Mouse (Mus musculus) testis, adult 10 weeks (tissue): ENCODE data around the gene Olfr1356. TPM values are rescaled to one million over a fixed set of nuclear protein-coding genes. Genes with fewer than 3 reads are reported as not detected.

Experiments
- polyA plus RNA-seq: library from polyadenylated mRNA; stranded (reverse); fragments of 350-450 nt; fragmentation: Illumina TruSeq; extraction: RNeasy Lipid Tissue Mini Kit (QIAGEN cat#74804); gene quantifications from one replicate; pipeline ENCODE4 v1.2.3, GENCODE M21; 2014; ENCODE audit warnings: low read depth, low replicate concordance

The Olfr1356 gene
- not detected for polyA plus RNA-seq

DNA sequence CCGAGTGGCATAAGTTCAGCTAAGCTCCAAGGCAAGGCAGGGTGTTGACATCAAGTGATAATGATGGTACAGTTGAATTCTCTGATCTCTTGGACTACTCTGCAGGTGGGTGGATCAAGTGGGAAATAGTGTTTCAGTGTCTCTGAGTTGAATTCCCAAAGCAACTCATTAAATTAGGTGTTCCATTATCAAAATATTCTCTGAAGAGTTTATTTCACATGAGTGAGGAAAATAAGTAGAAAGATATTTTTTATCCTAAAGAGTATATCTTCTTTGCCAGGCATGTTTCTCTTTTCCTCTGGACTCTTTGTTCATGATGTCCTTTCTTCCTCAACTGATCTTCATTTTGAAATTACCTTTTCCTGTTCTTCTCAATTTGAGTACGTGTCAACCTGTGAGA is at the start of gene Olfr1356:
Gene Olfr1356, minus strand, starts transcription at position 101 of the 400 bp plus-strand sequence.

DNA sequence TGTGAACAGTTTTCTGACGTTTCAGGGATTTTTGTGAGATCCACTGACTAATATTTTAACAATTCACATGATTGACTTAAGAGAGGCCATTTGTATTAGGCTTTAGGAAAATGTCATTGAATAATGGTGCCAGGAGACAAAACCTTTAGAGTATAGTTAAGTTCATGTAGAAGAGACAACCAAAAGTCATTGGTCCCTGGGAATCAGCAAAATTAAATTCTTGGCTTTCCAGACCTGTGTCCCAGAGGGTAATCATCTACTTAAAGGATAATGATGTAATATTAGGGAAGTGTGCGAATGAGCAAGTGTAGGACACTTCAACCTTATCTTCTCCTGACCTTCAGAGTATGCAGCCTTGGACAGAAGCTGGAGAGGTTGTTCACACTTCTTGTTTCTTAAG is 23.3 kb upstream of the Olfr1356 start, which contains the start of gene Olfr1355:
Gene Olfr1355, plus strand, starts transcription at position 301 of the 400 bp plus-strand sequence.

Other genes with a start within 250 kb of the Olfr1356 start
- not detected for gene Olfr1357, start 234.1 kb downstream of the Olfr1356 start, polyA plus RNA-seq
- gene Casp14, start 133.9 kb downstream of the Olfr1356 start, polyA plus RNA-seq = not detected
- gene Ccdc105, start 99.1 kb downstream of the Olfr1356 start, polyA plus RNA-seq = 20.9 TPM
- not detected for gene Slc1a6, start 71.7 kb downstream of the Olfr1356 start, polyA plus RNA-seq
- gene Olfr1355, start 23.4 kb upstream of the Olfr1356 start, polyA plus RNA-seq = not detected
- not detected for gene Olfr1354, start 61.0 kb upstream of the Olfr1356 start, polyA plus RNA-seq
- gene Olfr8, start 98.5 kb upstream of the Olfr1356 start, polyA plus RNA-seq = not detected
- gene Olfr1353, start 111.1 kb upstream of the Olfr1356 start, polyA plus RNA-seq = not detected
- not detected for gene Olfr1352, start 128.9 kb upstream of the Olfr1356 start, polyA plus RNA-seq
- gene Olfr1351, start 160.3 kb upstream of the Olfr1356 start, polyA plus RNA-seq = not detected
- 0.14 TPM for gene Olfr57, start 176.6 kb upstream of the Olfr1356 start, polyA plus RNA-seq
- gene 2610008E11Rik, start 245.4 kb upstream of the Olfr1356 start, polyA plus RNA-seq = 14.7 TPM